Mouse (Mus musculus): ENCODE results near the gene Zfp648. TPM values are rescaled to one million over a fixed set of nuclear protein-coding genes. Genes with fewer than 3 reads are reported as not detected.

Zfp648 gene
- polyA plus RNA-seq, 1 experiment from 2014 or later, result 0.15 TPM

- H3K27ac ChIP-seq (replicated peaks), result no peak overlapping the region
- no peaks in the 10 kb centered on the region for H3K4me1 ChIP-seq
- no peaks in the 10 kb centered on the region for H3K9me3 ChIP-seq
- H3K27me3 ChIP-seq (replicated peaks; ENCODE audit: low read depth, poor library complexity, severe bottlenecking), result no peaks in the 10 kb centered on the region
- no peak for DNase-seq (ENCODE audit: low spot score)
- 83% methylated on average over 6 of the region's 6 CpGs for WGBS
- H3K36me3 ChIP-seq (replicated peaks), result no peaks in the 10 kb centered on the region
- no peak overlapping the region for H3K4me3 ChIP-seq
Observed at GRCm38 (mm10) chr1:154233033-154233432, 32.0 kb downstream of the Zfp648 start.

- no peaks in the 10 kb centered on the region for H3K27me3 ChIP-seq (replicated peaks; ENCODE audit: low read depth, poor library complexity, severe bottlenecking)
- 82% methylated on average over 9 of the region's 9 CpGs for WGBS
- no peak overlapping the region for H3K4me3 ChIP-seq
Observed at GRCm38 (mm10) chr1:154234814-154235213, 33.8 kb downstream of the Zfp648 start.

DNA sequence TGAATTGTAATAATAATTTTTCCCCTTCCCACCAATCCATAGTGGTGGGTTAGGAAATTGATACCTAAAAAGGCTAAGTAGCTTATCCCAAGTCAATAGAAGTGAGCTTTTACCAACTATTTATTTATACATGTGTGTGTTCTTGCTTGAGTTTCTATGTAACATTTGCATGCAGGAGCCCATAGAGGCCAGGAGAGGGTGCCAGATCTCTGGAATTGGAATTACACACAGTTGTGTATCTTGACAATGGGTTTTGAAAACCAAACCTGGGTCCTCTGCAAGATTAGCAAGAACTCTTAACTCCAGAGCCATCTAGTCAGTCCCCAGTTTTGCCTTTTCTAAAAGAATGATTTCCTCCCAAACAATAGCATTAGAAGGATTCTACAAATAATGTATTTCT is 37.9 kb downstream of the Zfp648 start:
- DNase-seq (ENCODE audit: low spot score), result no peak
- Histone ChIP-seq H3K36me3 (replicated peaks) (no peaks in the 10 kb centered on the region), H3K27me3 (replicated peaks; ENCODE audit: low read depth, poor library complexity, severe bottlenecking) (no peaks in the 10 kb centered on the region)

More at GRCm38 (mm10) chr1:154234814-154235213, 33.8 kb downstream of the Zfp648 start:
- no peak for DNase-seq (ENCODE audit: low spot score)
- H3K4me1 ChIP-seq, result no peaks in the 10 kb centered on the region
- no peaks in the 10 kb centered on the region for H3K36me3 ChIP-seq (replicated peaks)
- no peaks in the 10 kb centered on the region for H3K9me3 ChIP-seq
- H3K27ac ChIP-seq (replicated peaks), result no peak overlapping the region

GRCm38 (mm10) chr1:154251186-154251585 is 50.2 kb downstream of the Zfp648 start:
- H3K4me1 ChIP-seq, result no peaks in the 10 kb centered on the region
- DNase-seq (ENCODE audit: low spot score), result no peak
- H3K36me3 ChIP-seq (replicated peaks), result no peaks in the 10 kb centered on the region
- H3K27ac ChIP-seq (replicated peaks), result no peak overlapping the region
- no peaks in the 10 kb centered on the region for H3K27me3 ChIP-seq (replicated peaks; ENCODE audit: low read depth, poor library complexity, severe bottlenecking)
- no peak overlapping the region for H3K4me3 ChIP-seq
- H3K9me3 ChIP-seq, result no peaks in the 10 kb centered on the region
- 77% methylated on average over 2 of the region's 2 CpGs for WGBS

More for the DNA sequence above, 37.9 kb downstream of the Zfp648 start:
- no peaks in the 10 kb centered on the region for H3K9me3 ChIP-seq
- no peak overlapping the region for H3K4me3 ChIP-seq
- H3K4me1 ChIP-seq, result no peaks in the 10 kb centered on the region
- H3K27ac ChIP-seq (replicated peaks), result no peak overlapping the region

- DNase-seq (ENCODE audit: low spot score), result no peak
- Histone ChIP-seq H3K27me3 (replicated peaks; ENCODE audit: low read depth, poor library complexity, severe bottlenecking) (no peaks in the 10 kb centered on the region), H3K4me3 (no peak overlapping the region), H3K36me3 (replicated peaks) (no peaks in the 10 kb centered on the region), H3K9me3 (no peaks in the 10 kb centered on the region), H3K4me1 (no peaks in the 10 kb centered on the region), H3K27ac (replicated peaks) (no peak overlapping the region)
- 67% methylated on average over 5 of the region's 5 CpGs for WGBS
Observed at GRCm38 (mm10) chr1:154252739-154253138, 51.8 kb downstream of the Zfp648 start.

Measured in embryonic facial prominence, embryonic 10.5 days (tissue).